Mouse (Mus musculus) kidney, adult 2 months (tissue): Measurements from ENCODE around the gene Apoh.

Source experiments
- CTCF ChIP-seq: fragments of 200-500 bp; conservative IDR thresholded peaks from 2 replicates; pipeline ENCODE4 v1.5.1; 2011; ENCODE audit warnings: low read depth, mild to moderate bottlenecking, control low read depth, low read length, moderate library complexity, mixed read lengths; ENCODE audit not compliant: insufficient read depth, insufficient read length
- POLR2A ChIP-seq: fragments of 200-500 bp; IDR thresholded peaks from one replicate; pipeline ENCODE4 v1.6.1; 2011; ENCODE audit warnings: low read depth, low read length, control low read depth

DNA sequence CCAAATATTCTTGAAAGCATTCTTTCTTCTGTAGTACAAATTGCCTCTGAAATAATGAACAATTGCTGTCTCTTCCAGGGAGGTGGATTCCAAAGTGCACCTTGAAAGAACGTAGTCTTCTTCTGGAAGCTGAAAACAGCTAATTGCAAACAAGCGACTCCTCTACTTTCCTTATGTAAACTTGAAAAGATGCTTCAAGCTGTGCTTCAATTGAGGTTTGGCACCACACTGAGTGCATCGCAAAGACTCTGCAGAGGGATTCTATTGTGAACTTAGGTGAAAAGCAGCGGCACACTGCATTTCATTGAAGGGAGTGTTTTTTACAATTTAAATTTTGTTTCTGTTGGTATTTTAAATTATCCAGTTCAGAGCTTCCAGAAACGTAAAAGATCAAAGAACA, 81.0 kb downstream of the Apoh start:
- TF ChIP-seq POLR2A: no peak
- TF ChIP-seq CTCF: no peak
